Mouse (Mus musculus) hindbrain, embryonic 10.5 days (tissue): ENCODE results near the gene Tapt1. TPM values are rescaled to one million over a fixed set of nuclear protein-coding genes. Genes with fewer than 3 reads are reported as not detected.

Source experiments
- DNase-seq: peaks from one replicate; pipeline ENCODE4 v3.0.0-alpha.2; 2017; ENCODE audit warnings: low spot score
- H3K27ac ChIP-seq: fragments of 300-500 bp; sonication (generic); 2 replicates; pipeline ENCODE4 v1.5.1; 2016; ENCODE audit warnings: mild to moderate bottlenecking, moderate library complexity
- H3K27me3 ChIP-seq: fragments of 300-500 bp; sonication (generic); 2 replicates; pipeline ENCODE4 v1.6.1; 2016; ENCODE audit warnings: mild to moderate bottlenecking; ENCODE audit not compliant: poor library complexity, insufficient read depth, severe bottlenecking
- H3K36me3 ChIP-seq: fragments of 300-500 bp; sonication (generic); 2 replicates; pipeline ENCODE4 v1.6.1; 2016; ENCODE audit warnings: mild to moderate bottlenecking, moderate library complexity
- H3K4me1 ChIP-seq: fragments of 300-500 bp; sonication (generic); replicated peaks from 2 replicates; pipeline ENCODE4 v1.6.1; 2016; ENCODE audit warnings: mild to moderate bottlenecking
- H3K4me3 ChIP-seq: fragments of 300-500 bp; sonication (generic); 2 replicates; pipeline ENCODE4 v1.5.1; 2016; ENCODE audit warnings: mild to moderate bottlenecking, moderate library complexity
- H3K9me3 ChIP-seq: fragments of 300-500 bp; sonication (generic); 2 replicates; pipeline ENCODE4 v1.6.1; 2016; ENCODE audit warnings: mild to moderate bottlenecking, moderate library complexity
- WGBS: fragments of 180-500 bp; shearing (Covaris S2); methylation state at CpG from one replicate; pipeline ENCODE4 v1.1.7; 2016; 5-methylcytosine and 5-hydroxymethylcytosine counted together
- polyA plus RNA-seq: library from polyadenylated mRNA; unstranded; fragments of >200 nt; fragmentation: Nextera tagmentation; extraction: Ambion mirVana; gene quantifications from 2 replicates; pipeline ENCODE4 v1.2.1, GENCODE M21; 2016

The Tapt1 gene
- polyA plus RNA-seq, 1 experiment from 2014 or later: 23.1 TPM

GRCm38 (mm10) chr5:44227462-44227840 is 1.0 kb upstream of the Tapt1 start:
- DNase-seq: no peak
- peaks cover 36% of the 10 kb centered on the region for H3K4me1 ChIP-seq
- peak overlapping the region; percentile 98 for H3K27ac ChIP-seq
- WGBS: 11% methylated on average over 6 of the region's 6 CpGs
- H3K4me3 ChIP-seq: peak overlapping the region; percentile 92
- H3K27me3 ChIP-seq: no peaks in the 10 kb centered on the region
- no peaks in the 10 kb centered on the region for H3K36me3 ChIP-seq
- no peaks in the 10 kb centered on the region for H3K9me3 ChIP-seq

DNA sequence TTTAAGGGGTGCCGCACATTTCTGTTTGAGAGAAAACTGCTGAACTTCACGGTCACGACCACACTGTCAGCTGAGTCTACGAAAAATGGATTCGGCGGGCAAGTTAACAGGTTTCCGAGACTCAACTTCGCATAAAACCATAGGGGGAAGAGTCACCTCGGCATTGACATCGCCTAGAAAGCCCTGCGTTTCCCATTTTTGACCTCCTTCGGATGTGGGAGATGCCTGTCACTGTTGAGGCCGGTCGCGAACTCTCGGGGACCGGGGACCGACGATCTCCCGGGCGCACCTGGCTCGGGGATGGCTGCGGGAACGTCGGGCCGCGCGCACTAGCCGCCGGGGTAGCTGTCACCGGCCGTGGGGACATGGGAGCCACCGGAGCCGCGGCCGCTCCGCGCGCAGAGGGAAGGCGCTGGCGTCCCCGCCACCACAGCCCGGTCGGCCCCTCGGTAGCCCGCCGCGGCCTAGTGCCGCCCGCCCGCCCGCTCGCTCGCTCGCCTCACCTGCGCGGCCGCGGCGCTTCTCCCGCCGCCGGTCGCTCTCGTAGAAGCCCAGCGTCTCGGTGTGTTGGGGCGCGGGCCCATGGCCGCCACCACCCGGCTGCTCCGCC is 410 bp downstream of the Tapt1 start:
- no peaks in the 10 kb centered on the region for H3K9me3 ChIP-seq
- no peaks in the 10 kb centered on the region for H3K36me3 ChIP-seq
- WGBS: under 1% methylated on average over 71 of the region's 72 CpGs
- H3K4me3 ChIP-seq: peak overlapping the region; percentile 92
- H3K4me1 ChIP-seq: peaks cover 36% of the 10 kb centered on the region
- H3K27me3 ChIP-seq: no peaks in the 10 kb centered on the region
- H3K27ac ChIP-seq: peak overlapping the region; percentile 98
- DNase-seq: no peak

- WGBS: 75% methylated on average over 4 of the region's 4 CpGs
- no peak overlapping the region for H3K27ac ChIP-seq
- peaks cover 36% of the 10 kb centered on the region for H3K4me1 ChIP-seq
- H3K9me3 ChIP-seq: no peaks in the 10 kb centered on the region
- no peak for DNase-seq
- no peaks in the 10 kb centered on the region for H3K27me3 ChIP-seq
- peak overlapping the region; percentile 92 for H3K4me3 ChIP-seq
- no peaks in the 10 kb centered on the region for H3K36me3 ChIP-seq
Measured at GRCm38 (mm10) chr5:44224916-44225600, 1.4 kb downstream of the Tapt1 start.

DNA sequence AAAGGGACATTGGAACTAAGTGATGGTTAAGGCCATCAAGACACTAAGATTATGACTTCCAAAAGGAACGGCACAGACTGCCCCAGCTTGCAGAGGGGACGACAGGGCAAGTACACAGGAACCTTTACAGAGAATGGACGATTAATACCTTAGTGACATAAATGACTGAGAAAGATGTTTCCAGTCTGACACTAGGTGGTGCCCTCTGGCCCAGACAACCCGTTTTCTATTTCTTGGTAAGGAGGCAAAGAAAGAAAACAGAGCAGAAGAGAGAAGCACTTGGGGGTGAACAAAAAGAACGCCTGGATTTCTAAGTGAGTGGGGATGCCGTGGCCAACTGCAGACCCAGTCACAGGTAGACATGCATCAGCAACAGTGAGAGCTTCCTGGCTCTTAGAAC is 2.2 kb downstream of the Tapt1 start:
- H3K4me3 ChIP-seq: peak overlapping the region; percentile 28; the same call in 1 of the 2 replicates
- 34% methylated on average over 6 of the region's 6 CpGs for WGBS
- H3K27me3 ChIP-seq: no peaks in the 10 kb centered on the region
- H3K36me3 ChIP-seq: no peaks in the 10 kb centered on the region
- peak; percentile 29 for DNase-seq
- H3K27ac ChIP-seq: peak overlapping the region; percentile 35; the same call in 1 of the 2 replicates
- no peaks in the 10 kb centered on the region for H3K9me3 ChIP-seq
- H3K4me1 ChIP-seq: peaks cover 36% of the 10 kb centered on the region

GRCm38 (mm10) chr5:44223341-44223881 is 3.0 kb downstream of the Tapt1 start:
- no peak overlapping the region for H3K4me3 ChIP-seq
- no peaks in the 10 kb centered on the region for H3K36me3 ChIP-seq
- 91% methylated on average over 16 of the region's 16 CpGs for WGBS
- peaks cover 31% of the 10 kb centered on the region for H3K4me1 ChIP-seq
- no peaks in the 10 kb centered on the region for H3K27me3 ChIP-seq
- no peak for DNase-seq
- H3K9me3 ChIP-seq: no peaks in the 10 kb centered on the region
- H3K27ac ChIP-seq: no peak overlapping the region

DNA sequence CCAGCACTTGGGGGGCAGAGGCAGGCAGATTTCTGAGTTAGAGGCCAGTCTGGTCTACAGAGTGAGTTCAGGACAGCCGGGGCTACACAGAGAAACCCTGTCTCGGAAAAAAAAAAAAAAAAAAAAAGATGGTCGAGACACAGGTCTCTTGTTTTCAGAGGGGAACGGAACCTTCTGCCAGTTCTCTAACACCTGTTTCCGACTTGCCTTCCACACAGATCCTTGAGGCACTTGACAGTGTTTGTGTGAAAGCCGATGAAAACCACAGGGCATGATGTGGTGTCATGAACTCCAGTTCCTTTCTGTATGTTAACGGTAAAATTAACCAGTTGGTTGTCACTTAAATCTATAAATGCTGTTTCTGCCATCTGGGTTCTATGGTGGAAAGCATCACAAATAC is 6.0 kb downstream of the Tapt1 start:
- Histone ChIP-seq H3K36me3 (peaks cover 15% of the 10 kb centered on the region), H3K27ac (no peak overlapping the region), H3K4me1 (peaks cover 15% of the 10 kb centered on the region), H3K4me3 (no peak overlapping the region), H3K27me3 (no peaks in the 10 kb centered on the region), H3K9me3 (no peaks in the 10 kb centered on the region)
- DNase-seq: no peak
- WGBS: 87% methylated on average over 7 of the region's 7 CpGs

DNA sequence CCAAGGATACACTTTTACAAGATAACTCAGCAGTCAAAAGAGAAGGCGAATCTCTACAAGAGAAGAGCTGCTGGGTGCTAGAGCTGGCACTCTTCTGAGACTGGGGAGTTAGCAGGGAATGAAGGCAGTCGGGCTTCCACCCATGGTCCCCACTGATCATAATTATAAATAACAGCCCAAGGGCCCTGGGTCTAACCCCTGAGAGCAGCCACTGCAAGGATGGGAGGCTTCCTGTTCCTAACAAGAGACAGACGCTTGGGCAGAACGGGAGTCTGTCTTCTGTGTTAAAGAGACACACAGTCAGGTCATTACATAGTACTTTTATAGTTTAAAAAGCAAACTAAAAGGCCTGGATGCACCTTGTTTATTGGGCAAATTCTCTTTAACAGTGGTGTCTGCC is 6.6 kb downstream of the Tapt1 start:
- Histone ChIP-seq H3K27ac (no peak overlapping the region), H3K4me1 (peaks cover 10% of the 10 kb centered on the region), H3K4me3 (no peak overlapping the region), H3K36me3 (peaks cover 21% of the 10 kb centered on the region), H3K9me3 (no peaks in the 10 kb centered on the region), H3K27me3 (no peaks in the 10 kb centered on the region)
- DNase-seq: no peak
- WGBS: 83% methylated on average over 4 of the region's 4 CpGs

GRCm38 (mm10) chr5:44218483-44218882 is 7.9 kb downstream of the Tapt1 start:
- Histone ChIP-seq H3K4me1 (no peaks in the 10 kb centered on the region), H3K4me3 (no peak overlapping the region), H3K27me3 (no peaks in the 10 kb centered on the region), H3K36me3 (peaks cover 22% of the 10 kb centered on the region), H3K9me3 (no peaks in the 10 kb centered on the region), H3K27ac (no peak overlapping the region)
- no peak for DNase-seq
- 86% methylated on average over 4 of the region's 4 CpGs for WGBS

DNA sequence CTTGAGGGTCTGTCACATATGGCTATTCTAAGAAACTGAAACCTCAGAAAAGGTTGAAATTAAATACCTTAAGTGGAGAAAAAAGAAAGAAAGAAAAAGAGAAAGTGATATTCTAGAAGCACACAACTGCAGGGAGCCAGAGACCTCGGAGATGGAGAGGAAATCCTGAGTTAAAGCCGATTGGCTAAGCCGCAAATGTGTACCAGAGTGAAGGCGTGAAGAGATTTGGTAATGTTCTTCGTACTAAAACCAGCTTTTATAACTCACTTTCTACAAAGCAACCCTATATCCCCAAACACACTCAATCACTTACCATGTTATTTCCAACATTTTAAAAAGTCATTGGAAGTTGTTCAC is 8.8 kb downstream of the Tapt1 start:
- DNase-seq: no peak
- Histone ChIP-seq H3K4me1 (no peaks in the 10 kb centered on the region), H3K36me3 (peaks cover 24% of the 10 kb centered on the region), H3K27ac (no peak overlapping the region), H3K27me3 (no peaks in the 10 kb centered on the region), H3K9me3 (no peaks in the 10 kb centered on the region), H3K4me3 (no peak overlapping the region)
- 79% methylated on average over 5 of the region's 5 CpGs for WGBS

DNA sequence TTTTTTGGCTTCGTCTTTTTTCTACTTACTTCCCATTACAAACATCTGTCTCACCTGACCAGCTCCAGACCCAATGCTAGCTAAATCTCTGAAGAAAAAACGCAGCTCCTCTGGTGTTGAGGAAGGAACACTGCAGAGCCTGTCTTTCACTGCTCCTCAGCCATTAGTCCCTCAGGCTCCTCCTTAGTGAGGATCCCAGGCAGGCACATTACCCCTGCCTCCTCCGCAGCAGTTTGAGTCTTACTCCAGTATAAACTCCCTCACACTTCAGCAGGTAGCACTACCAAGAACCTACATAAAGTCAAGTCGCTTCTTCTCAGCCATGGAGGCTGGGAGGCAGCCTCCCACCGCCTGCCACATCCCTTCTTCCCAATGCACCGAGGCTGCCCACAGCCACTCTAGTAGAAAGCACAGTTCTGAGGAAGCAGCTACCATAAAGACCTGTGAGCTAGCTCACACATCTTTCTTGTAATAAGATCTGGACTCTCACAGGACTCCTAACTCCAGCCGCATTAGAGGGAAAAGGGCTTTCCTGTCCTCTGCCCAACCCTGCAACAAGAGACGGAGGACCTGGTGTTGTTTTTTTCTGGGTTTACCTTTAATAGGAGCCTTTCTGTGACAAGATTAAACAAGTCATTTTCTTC is 9.3 kb downstream of the Tapt1 start:
- Histone ChIP-seq H3K27me3 (no peaks in the 10 kb centered on the region), H3K4me3 (no peak overlapping the region), H3K27ac (no peak overlapping the region), H3K9me3 (no peaks in the 10 kb centered on the region), H3K4me1 (no peaks in the 10 kb centered on the region), H3K36me3 (peaks cover 29% of the 10 kb centered on the region)
- DNase-seq: no peak
- WGBS: 78% methylated on average over 8 of the region's 8 CpGs

- Histone ChIP-seq H3K4me1 (no peaks in the 10 kb centered on the region), H3K9me3 (no peaks in the 10 kb centered on the region), H3K36me3 (peaks cover 47% of the 10 kb centered on the region), H3K27ac (no peak overlapping the region), H3K4me3 (no peak overlapping the region), H3K27me3 (no peaks in the 10 kb centered on the region)
- DNase-seq: no peak
Measured at GRCm38 (mm10) chr5:44215118-44215517, 11.3 kb downstream of the Tapt1 start.

DNA sequence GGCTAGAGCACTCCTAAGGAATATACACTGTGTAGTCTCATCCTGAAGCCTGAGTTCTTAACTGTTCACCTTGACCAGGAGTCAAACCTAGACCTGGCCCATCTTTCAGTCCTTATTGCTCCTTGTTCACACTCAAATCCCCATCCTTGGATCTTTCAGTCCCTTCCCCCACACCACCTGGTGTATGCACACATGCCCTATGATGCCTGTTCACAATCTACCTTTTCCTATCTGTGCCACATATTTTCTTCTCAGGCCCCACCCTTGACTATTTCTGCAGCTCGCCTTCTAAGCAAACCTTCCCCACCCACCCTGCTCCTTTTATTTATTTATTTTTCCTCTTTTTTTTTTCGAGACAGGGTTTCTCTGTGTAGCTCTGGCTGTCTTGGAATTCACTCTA is 12.4 kb downstream of the Tapt1 start:
- H3K4me3 ChIP-seq: no peak overlapping the region
- H3K27me3 ChIP-seq: no peaks in the 10 kb centered on the region
- H3K9me3 ChIP-seq: no peaks in the 10 kb centered on the region
- no peaks in the 10 kb centered on the region for H3K4me1 ChIP-seq
- DNase-seq: no peak
- WGBS: 83% methylated on average over 2 of the region's 2 CpGs
- no peak overlapping the region for H3K27ac ChIP-seq
- H3K36me3 ChIP-seq: peaks cover 47% of the 10 kb centered on the region

DNA sequence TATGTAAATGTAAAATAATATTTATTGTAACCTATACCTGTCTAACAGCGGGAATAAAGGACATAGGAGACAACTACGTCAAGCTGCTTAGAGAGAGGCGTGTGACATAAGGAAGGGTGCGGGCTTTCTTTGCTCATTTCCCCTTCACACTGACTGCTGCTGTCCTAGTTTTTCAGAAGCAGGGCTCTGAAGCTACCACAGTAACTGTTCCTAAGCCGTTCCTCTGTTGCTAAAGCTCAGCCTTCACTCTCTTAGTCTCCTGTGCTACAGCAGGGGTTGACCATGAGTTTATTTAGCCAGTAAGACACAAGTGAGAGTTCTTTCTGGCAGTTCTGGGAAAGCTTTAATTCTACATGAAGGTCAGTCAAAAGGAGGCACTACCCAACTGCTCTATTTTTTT is 13.0 kb downstream of the Tapt1 start:
- WGBS: 95% methylated on average over 5 of the region's 5 CpGs
- Histone ChIP-seq H3K36me3 (peaks cover 49% of the 10 kb centered on the region), H3K4me3 (no peak overlapping the region), H3K27me3 (no peaks in the 10 kb centered on the region), H3K9me3 (no peaks in the 10 kb centered on the region), H3K27ac (no peak overlapping the region), H3K4me1 (no peaks in the 10 kb centered on the region)
- no peak for DNase-seq
